Mouse (Mus musculus) heart, adult 9 months (tissue): ENCODE data around the gene Gm42791.

Experiments
- DNase-seq, 2 experiments: peaks; one replicate each; pipeline ENCODE4 v3.0.0; 2022; ENCODE audit warnings: low spot score in 2 of 2

The Gm42791 gene

GRCm38 (mm10) chr5:148885821-148886609 lies 108.9 kb downstream of the Gm42791 start:
- DNase-seq, result no peak

- no peak for DNase-seq
These were observed 111.3 kb downstream of the Gm42791 start for GRCm38 (mm10) chr5:148883671-148884070.

- DNase-seq, result no peak
These were observed 115.7 kb downstream of the Gm42791 start for GRCm38 (mm10) chr5:148879218-148879617.

- no peak for DNase-seq
These were observed 121.8 kb downstream of the Gm42791 start for GRCm38 (mm10) chr5:148873116-148873515.

GRCm38 (mm10) chr5:148869583-148869982 lies 125.4 kb downstream of the Gm42791 start:
- no peak for DNase-seq

DNA sequence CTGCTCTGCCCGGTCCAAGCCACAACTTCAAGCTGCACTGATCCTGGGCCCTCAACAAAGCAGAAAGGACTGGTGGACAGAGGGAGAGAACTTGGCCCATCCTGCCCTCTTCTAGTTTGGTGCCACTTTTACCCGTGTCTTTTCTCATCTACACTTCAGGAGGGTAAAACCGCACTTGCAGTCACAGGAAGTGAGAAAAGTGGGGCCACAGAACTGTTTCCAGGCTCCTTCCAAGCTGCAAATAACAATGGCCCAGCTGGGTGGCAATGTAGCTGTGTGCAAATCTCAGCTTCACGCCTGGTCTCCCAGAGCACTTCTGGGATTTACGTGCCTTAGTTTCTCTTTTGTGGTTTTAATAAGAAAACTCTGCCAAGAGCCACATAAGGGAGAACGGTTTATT lies 127.2 kb downstream of the Gm42791 start:
- no peak for DNase-seq

DNA sequence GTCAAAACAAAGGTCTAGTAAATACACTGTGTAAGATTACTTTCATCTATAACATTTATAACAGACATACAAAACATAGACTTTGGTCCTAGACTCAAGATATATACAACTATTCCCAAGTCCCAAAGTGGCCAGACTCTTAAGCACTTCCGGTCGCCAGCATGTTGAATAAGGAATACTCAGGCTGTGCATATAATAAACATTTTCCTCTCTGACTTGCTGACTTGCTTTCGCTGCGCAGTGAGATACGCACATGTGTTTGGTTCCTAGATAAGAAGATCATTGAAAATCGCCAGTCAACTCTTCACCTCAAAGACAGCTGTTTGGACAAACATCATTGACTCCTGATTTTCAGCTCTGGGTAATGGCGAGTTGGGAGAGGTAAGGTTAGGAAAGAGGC lies 127.8 kb downstream of the Gm42791 start:
- DNase-seq, result no peak

GRCm38 (mm10) chr5:148866571-148866970 lies 128.4 kb downstream of the Gm42791 start:
- no peak for DNase-seq

DNA sequence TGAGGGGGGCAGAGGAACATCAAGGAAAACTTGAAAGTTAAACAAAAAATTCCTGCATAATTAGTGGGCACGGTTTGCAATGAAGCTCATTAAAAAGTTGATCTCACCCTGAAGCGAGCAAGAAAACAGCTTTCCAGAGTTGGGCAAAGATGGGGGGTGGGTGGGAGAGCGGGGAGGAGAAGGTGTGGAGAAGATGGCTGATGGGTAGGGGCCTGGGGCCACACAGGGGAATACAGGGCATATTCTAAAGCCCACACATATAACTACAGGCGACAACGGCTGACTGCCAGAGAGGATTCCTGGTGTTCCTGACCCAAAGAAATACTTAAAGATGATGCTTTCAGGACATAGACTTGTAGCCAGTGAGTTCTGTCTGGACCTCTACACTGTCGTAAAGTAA lies 131.5 kb downstream of the Gm42791 start:
- DNase-seq, result no peak

GRCm38 (mm10) chr5:148862853-148863252 lies 132.1 kb downstream of the Gm42791 start:
- DNase-seq, result no peak

DNA sequence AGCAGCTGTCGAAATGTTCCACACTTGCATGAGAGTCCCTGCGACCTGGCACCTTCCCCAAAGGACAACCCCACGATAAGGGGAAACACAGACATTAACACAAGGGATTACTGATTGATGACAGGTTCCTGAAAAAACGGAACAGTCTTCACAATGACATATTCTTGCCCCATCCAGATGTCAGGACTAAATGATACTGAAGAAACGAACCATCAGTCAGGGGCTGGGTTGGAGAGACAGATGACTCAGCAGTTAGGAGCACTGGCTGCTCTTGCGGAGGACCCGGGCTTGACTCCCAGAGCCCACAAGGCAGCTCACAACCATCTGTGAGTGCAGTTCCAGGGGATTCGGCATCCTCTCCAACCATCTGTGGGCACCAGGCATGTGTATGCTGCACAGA lies 132.8 kb downstream of the Gm42791 start:
- no peak for DNase-seq

DNA sequence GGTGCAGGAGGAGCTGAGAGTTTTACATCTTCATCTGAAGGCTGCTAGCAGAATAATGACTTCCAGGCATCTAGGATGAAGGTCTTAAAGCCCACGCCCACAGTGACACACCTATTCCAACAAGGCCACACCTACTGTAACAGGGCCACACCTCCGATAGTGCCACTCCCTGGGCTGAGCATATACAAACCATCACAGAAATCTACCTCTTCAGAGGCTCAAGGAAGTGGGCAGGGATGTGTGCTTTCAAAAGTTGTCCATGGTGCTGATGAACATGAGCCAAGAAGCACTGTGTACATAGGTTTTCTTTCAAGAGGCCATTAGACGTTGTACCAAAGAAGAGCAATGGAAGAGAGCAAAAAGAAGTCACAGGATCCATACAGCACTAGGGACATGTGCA lies 137.4 kb downstream of the Gm42791 start:
- DNase-seq, result no peak

DNA sequence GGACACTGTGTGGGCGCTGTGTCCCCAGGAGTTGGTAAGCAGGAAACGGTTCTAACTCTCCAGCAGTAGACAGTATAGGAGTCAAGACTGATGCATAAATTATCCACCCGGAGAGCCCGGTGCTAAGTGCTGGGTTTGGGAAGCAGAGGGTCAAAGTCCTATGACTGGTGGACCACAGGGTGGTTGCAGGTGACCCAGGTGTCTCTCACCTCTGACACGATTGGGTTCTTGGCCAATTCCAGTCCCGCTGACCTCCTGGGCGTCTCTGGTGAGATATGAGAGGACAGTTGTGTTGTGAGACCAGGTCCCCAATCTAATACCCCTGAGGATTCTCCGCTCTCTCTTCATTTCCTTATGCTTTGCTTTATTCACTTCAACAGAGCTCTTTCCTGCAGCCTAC lies 139.9 kb downstream of the Gm42791 start:
- no peak for DNase-seq

- DNase-seq, result no peak
These were observed 140.8 kb downstream of the Gm42791 start for GRCm38 (mm10) chr5:148854166-148854565.

DNA sequence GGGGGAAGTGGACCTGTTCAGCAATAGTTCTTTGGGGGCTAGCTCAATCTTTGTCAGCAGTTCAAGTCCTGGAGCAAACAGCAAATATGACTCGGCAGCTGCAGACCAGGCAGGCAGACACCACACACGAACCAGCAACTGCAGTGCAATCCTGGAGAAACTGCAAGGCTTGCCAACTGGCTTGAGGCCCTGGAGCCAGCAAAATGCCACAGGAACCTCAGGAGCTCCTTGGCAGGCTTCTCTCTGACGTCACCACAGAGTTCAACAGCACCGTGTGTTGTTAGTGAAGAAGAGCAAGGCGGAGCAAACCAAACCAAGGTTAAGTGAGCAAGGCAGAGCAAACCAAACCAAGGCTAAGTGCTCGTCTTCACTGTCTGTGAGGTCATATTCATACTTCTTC lies 145.4 kb downstream of the Gm42791 start:
- DNase-seq, result no peak

DNA sequence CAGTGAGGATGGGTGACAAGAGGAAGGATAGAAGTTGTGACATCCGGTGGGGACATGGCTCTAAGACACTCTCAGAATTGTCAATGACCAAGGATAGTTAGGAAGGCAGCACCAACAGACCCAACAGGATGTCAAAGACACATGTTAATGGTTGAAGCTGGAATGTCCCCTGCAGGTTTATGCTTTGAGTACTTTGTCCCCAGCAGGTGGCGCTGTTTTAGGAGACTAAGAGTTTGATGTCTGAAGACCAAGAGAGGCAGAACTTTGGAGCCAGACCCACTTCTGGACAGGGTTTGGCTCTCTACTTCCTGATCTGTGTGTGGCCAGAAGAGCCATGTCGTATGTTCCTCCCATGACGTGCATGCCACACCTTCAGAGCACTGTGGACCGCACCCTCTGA lies 147.9 kb downstream of the Gm42791 start:
- no peak for DNase-seq
